Mouse (Mus musculus): ENCODE data around the gene Pet100. TPM values are rescaled to one million over a fixed set of nuclear protein-coding genes. Genes with fewer than 3 reads are reported as not detected.

Gene Pet100
- polyA plus RNA-seq, 1 experiment from 2014 or later, result 83.0 TPM

DNA sequence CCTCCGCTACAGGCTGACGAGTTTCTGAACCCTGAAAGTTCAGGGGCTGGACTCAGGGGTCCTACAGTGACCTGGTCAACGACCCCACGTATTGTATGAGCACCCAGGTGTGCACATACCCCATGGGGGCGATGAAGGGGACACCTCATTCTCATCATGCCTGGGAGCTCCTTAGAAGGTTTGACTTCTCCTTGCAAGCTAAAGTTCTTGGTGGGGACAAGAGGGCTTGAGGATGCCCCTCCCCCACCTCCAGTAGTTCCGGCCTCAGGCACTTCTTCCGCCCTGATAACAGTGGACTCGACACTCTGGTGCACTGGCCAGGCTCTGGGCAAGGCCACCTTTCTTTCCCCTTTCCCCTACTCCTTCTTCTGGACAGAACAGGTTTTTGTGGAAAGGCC, 10.1 kb downstream of the Pet100 start:
- 15% methylated on average over 8 of the region's 8 CpGs for whole genome bisulfite sequencing
- Histone ChIP-seq H3K9me3 (no peaks in the 10 kb centered on the region), H3K36me3 (replicated peaks) (peaks cover 20% of the 10 kb centered on the region), H3K4me1 (peaks cover 16% of the 10 kb centered on the region), H3K4me3 (peak overlapping the region; percentile 66), H3K27ac (peak overlapping the region; percentile 74), H3K27me3 (ENCODE audit: poor library complexity, severe bottlenecking) (peaks cover 15% of the 10 kb centered on the region)
- no peak for DNase-seq (ENCODE audit: extremely low spot score, low spot score)

GRCm38 (mm10) chr8:3645804-3646203, 24.5 kb downstream of the Pet100 start:
- Histone ChIP-seq H3K4me1 (no peaks in the 10 kb centered on the region; the same call in 1 of the 2 replicates), H3K27ac (no peak overlapping the region), H3K27me3 (ENCODE audit: poor library complexity, severe bottlenecking) (no peaks in the 10 kb centered on the region), H3K9me3 (no peaks in the 10 kb centered on the region), H3K36me3 (replicated peaks) (peaks cover 9% of the 10 kb centered on the region), H3K4me3 (no peak overlapping the region)
- no peak for DNase-seq (ENCODE audit: extremely low spot score, low spot score)
- WGBS, result 27% methylated on average over 5 of the region's 5 CpGs

- Histone ChIP-seq H3K36me3 (replicated peaks) (no peaks in the 10 kb centered on the region), H3K27me3 (ENCODE audit: poor library complexity, severe bottlenecking) (no peaks in the 10 kb centered on the region), H3K4me3 (no peak overlapping the region), H3K27ac (no peak overlapping the region), H3K9me3 (no peaks in the 10 kb centered on the region), H3K4me1 (no peaks in the 10 kb centered on the region; the same call in 1 of the 2 replicates)
- DNase-seq (ENCODE audit: extremely low spot score, low spot score), result no peak
- WGBS, result 90% methylated on average over 6 of the region's 6 CpGs
These were observed 25.6 kb downstream of the Pet100 start for GRCm38 (mm10) chr8:3646824-3647531.

DNA sequence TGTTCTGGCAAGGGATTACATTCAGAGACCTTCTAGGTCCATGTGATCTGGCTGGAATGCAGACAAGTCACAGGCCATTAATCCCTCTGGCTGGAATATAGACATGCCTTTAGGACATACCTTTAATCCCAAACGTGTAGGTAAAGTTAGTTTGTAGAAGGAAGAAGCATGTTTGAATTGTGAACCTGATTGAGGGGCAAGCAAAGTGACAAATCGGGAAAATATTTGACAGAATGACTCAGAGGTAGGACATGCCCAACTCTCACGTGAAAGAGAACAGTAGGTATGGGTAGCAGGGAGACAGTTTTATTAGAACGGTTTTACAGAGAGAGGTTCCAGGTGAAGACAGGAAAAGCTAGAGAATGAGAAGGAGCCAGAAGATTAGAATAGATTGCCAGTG, 26.2 kb downstream of the Pet100 start:
- no peak overlapping the region for H3K4me3 ChIP-seq
- no peak for DNase-seq (ENCODE audit: extremely low spot score, low spot score)
- no peak overlapping the region for H3K27ac ChIP-seq
- H3K9me3 ChIP-seq, result no peaks in the 10 kb centered on the region
- no peaks in the 10 kb centered on the region for H3K27me3 ChIP-seq (ENCODE audit: poor library complexity, severe bottlenecking)
- H3K36me3 ChIP-seq (replicated peaks), result no peaks in the 10 kb centered on the region
- no peaks in the 10 kb centered on the region; the same call in 1 of the 2 replicates for H3K4me1 ChIP-seq
- WGBS, result 81% methylated on average over 4 of the region's 4 CpGs

- 65% methylated on average over 2 of the region's 2 CpGs for WGBS
- no peak overlapping the region for H3K4me3 ChIP-seq
- no peaks in the 10 kb centered on the region for H3K27me3 ChIP-seq (ENCODE audit: poor library complexity, severe bottlenecking)
- H3K27ac ChIP-seq, result no peak overlapping the region
- no peaks in the 10 kb centered on the region for H3K36me3 ChIP-seq (replicated peaks)
- no peak for DNase-seq (ENCODE audit: extremely low spot score, low spot score)
- H3K9me3 ChIP-seq, result no peaks in the 10 kb centered on the region
- H3K4me1 ChIP-seq, result no peaks in the 10 kb centered on the region; the same call in 1 of the 2 replicates
These were observed 26.9 kb downstream of the Pet100 start for GRCm38 (mm10) chr8:3648268-3648667.

- H3K9me3 ChIP-seq, result no peaks in the 10 kb centered on the region
- 30% methylated on average over 1 of the region's 1 CpGs for WGBS
- no peaks in the 10 kb centered on the region for H3K36me3 ChIP-seq (replicated peaks)
- H3K27ac ChIP-seq, result no peak overlapping the region
- H3K4me3 ChIP-seq, result no peak overlapping the region
- no peaks in the 10 kb centered on the region; the same call in 1 of the 2 replicates for H3K4me1 ChIP-seq
- H3K27me3 ChIP-seq (ENCODE audit: poor library complexity, severe bottlenecking), result no peaks in the 10 kb centered on the region
- DNase-seq (ENCODE audit: extremely low spot score, low spot score), result no peak
These were observed 27.6 kb downstream of the Pet100 start for GRCm38 (mm10) chr8:3648990-3649389.

DNA sequence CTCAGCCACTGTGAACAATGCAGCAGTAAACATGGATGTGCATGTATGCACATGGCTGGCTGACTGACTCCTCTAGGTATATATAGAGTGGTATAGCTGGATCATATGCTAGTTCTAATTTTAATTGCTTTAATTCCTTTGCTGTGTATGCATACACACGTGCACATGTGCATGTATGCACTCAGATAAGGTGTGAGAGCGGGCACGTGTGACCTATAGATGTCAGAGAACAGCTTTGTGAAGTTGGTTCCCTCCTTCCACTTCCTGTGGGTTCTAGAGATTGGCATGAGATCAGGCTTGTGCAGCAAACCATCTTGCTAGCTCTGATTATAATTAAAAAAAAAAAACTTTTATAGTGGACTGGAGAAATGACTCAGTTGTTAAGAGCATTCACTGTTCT, 31.5 kb downstream of the Pet100 start:
- 70% methylated on average over 3 of the region's 3 CpGs for WGBS
- no peak for DNase-seq (ENCODE audit: extremely low spot score, low spot score)

GRCm38 (mm10) chr8:3654726-3655508, 33.6 kb downstream of the Pet100 start:
- no peaks in the 10 kb centered on the region for H3K27me3 ChIP-seq (ENCODE audit: poor library complexity, severe bottlenecking)
- H3K36me3 ChIP-seq (replicated peaks), result no peaks in the 10 kb centered on the region
- DNase-seq (ENCODE audit: extremely low spot score, low spot score), result no peak
- WGBS, result 76% methylated on average over 11 of the region's 11 CpGs
- no peak overlapping the region for H3K4me3 ChIP-seq
- H3K4me1 ChIP-seq, result peaks cover 11% of the 10 kb centered on the region
- no peak overlapping the region for H3K27ac ChIP-seq
- H3K9me3 ChIP-seq, result no peaks in the 10 kb centered on the region

More for the DNA sequence above, 31.5 kb downstream of the Pet100 start:
- no peak overlapping the region for H3K27ac ChIP-seq
- no peaks in the 10 kb centered on the region for H3K9me3 ChIP-seq
- no peaks in the 10 kb centered on the region for H3K27me3 ChIP-seq (ENCODE audit: poor library complexity, severe bottlenecking)
- H3K4me1 ChIP-seq, result peaks cover 11% of the 10 kb centered on the region
- H3K4me3 ChIP-seq, result no peak overlapping the region
- H3K36me3 ChIP-seq (replicated peaks), result no peaks in the 10 kb centered on the region

- Histone ChIP-seq H3K4me1 (peaks cover 11% of the 10 kb centered on the region), H3K36me3 (replicated peaks) (no peaks in the 10 kb centered on the region), H3K9me3 (no peaks in the 10 kb centered on the region), H3K27me3 (ENCODE audit: poor library complexity, severe bottlenecking) (no peaks in the 10 kb centered on the region), H3K4me3 (no peak within 1 kb of the TSS), H3K27ac (no peak within 1 kb of the TSS)
- no peak for DNase-seq (ENCODE audit: extremely low spot score, low spot score)
- 77% methylated on average over 3 of the region's 3 CpGs for WGBS
These were observed 34.2 kb downstream of the Pet100 start, which contains the start of gene Retn for GRCm38 (mm10) chr8:3655526-3655925. Gene Retn (plus strand): TSS chr8:3655770.

DNA sequence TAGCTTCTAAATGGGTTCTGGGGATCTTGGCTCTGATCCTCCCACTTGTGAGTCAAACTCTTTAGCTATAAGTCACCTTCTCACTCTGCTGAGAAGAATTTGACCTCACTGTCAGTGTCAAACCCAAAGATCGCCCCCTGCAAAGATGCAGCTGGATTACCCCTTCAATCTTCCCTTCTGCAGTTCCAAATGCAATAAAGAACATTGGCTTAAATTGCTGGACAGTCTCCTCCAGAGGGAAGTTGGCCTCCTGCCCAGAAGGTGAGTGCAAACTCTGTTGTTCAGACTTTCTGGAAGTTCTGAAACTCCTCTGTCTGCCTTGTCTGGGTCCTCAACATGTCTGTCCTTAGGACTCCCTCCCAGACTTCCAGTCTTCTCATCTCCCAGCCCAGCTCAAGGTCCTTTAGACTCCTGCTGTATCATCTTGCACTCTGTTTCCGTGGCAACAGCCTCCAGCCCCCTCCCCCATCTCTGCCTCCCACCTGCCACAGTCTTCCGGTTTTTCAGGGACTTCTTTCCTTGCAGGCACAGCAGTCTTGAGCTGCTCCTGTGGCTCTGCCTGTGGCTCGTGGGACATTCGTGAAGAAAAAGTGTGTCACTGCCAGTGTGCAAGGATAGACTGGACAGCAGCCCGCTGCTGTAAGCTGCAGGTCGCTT, 35.5 kb downstream of the Pet100 start:
- H3K27me3 ChIP-seq (ENCODE audit: poor library complexity, severe bottlenecking), result no peaks in the 10 kb centered on the region
- H3K9me3 ChIP-seq, result no peaks in the 10 kb centered on the region
- peaks cover 11% of the 10 kb centered on the region for H3K4me1 ChIP-seq
- 26% methylated on average over 7 of the region's 7 CpGs for WGBS
- peak overlapping the region; percentile 32 for H3K4me3 ChIP-seq
- peak; percentile 39 for DNase-seq (ENCODE audit: extremely low spot score, low spot score)
- H3K27ac ChIP-seq, result peak overlapping the region; percentile 54
- H3K36me3 ChIP-seq (replicated peaks), result no peaks in the 10 kb centered on the region

DNA sequence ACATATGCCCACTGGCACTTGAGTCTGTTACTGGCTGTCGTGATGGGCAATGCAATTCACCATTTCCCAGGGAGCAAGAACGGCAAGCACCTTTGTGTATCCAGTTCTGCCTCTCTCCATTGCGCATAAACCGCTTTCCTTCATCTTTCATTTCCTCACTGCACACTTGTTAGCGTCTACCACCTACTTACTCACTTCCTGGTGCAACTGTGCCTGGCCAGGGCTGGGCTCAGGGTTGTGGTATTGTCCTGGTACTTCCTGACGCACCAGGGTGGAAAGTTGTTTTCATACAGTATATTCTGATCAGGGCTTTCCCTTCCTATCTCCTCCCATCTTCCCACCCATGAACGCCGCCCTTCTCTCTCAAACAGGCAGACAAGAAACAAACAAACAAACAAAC, 39.5 kb downstream of the Pet100 start:
- no peak for DNase-seq (ENCODE audit: extremely low spot score, low spot score)
- H3K27ac ChIP-seq, result no peak overlapping the region
- H3K36me3 ChIP-seq (replicated peaks), result no peaks in the 10 kb centered on the region
- H3K4me1 ChIP-seq, result peaks cover 11% of the 10 kb centered on the region
- H3K4me3 ChIP-seq, result no peak overlapping the region
- no peaks in the 10 kb centered on the region for H3K27me3 ChIP-seq (ENCODE audit: poor library complexity, severe bottlenecking)
- no peaks in the 10 kb centered on the region for H3K9me3 ChIP-seq
- WGBS, result 89% methylated on average over 8 of the region's 8 CpGs

GRCm38 (mm10) chr8:3664405-3664804, 43.1 kb downstream of the Pet100 start:
- Histone ChIP-seq H3K4me1 (no peaks in the 10 kb centered on the region), H3K27me3 (ENCODE audit: poor library complexity, severe bottlenecking) (no peaks in the 10 kb centered on the region), H3K27ac (no peak overlapping the region), H3K9me3 (no peaks in the 10 kb centered on the region), H3K4me3 (no peak overlapping the region), H3K36me3 (replicated peaks) (no peaks in the 10 kb centered on the region)
- no peak for DNase-seq (ENCODE audit: extremely low spot score, low spot score)
- 71% methylated on average over 5 of the region's 5 CpGs for WGBS

- no peaks in the 10 kb centered on the region for H3K9me3 ChIP-seq
- H3K36me3 ChIP-seq (replicated peaks), result no peaks in the 10 kb centered on the region
- WGBS, result 83% methylated on average over 6 of the region's 6 CpGs
- no peak within 1 kb of the TSS for H3K4me3 ChIP-seq
- no peak for DNase-seq (ENCODE audit: extremely low spot score, low spot score)
- no peaks in the 10 kb centered on the region for H3K4me1 ChIP-seq
- no peak within 1 kb of the TSS for H3K27ac ChIP-seq
- no peaks in the 10 kb centered on the region for H3K27me3 ChIP-seq (ENCODE audit: poor library complexity, severe bottlenecking)
These were observed 44.2 kb downstream of the Pet100 start, which contains the start of gene Mcemp1 for GRCm38 (mm10) chr8:3665507-3665906. Gene Mcemp1 (plus strand): TSS chr8:3665754.

All from forebrain, embryonic 10.5 days (tissue).